Comparison of ENCODE assay signal across 8 mouse cellular contexts in the genomic region with DNA sequence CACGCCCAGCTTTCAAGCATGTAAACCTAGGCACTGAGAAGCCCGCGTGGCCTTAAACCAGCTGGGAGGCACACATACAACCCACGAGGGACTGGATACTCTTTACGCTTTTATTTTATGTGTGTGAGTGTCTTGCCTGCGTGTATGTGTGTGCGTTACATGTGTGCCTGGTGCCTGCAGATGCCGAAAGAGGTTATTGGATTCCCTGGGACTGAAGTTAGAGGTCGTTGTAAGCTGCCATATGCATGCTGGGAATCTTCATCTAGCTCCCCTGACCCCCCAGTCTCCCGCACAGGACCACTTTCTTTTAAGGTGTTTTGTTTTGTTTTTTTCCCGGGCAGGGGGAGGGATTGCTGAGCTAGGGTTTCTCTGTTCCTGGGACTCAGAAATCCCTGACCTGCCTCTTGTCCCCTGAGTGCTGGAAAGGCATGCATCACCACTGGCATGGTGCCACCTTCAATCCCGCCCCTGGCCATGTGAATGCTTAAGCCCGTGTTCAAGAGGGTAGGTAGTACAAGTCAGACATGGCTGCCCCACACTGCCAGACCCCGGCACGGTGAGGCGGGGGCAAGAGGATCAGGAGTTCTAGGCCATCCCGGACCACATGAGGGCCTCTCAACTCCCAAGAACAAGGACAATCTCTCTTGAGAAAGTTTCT. TPM values are rescaled to one million over a fixed set of nuclear protein-coding genes. Genes with fewer than 3 reads are reported as not detected.
A peak's percentile ranks its signal among the peaks of the same experiment; 100 is the strongest.
DNase-seq lines count a peak whose midpoint lies in the region; ATAC-seq and TF ChIP-seq lines count a peak whose summit lies in the region.

No protein-coding gene starts in this region.

- peak; percentile 83 for DNase-seq in 3T3-L1 (ENCODE audit: low read depth, low spot score)
- DNase-seq in adrenal gland, adult 18-20 months (ENCODE audit: low spot score in 2 of 2) = peak; percentile 44 to 57
- DNase-seq in gastrocnemius, adult 2 months = peak; percentile 65
- DNase-seq in intestine, embryonic 14.5 days (ENCODE audit: low spot score) = no peak
- peak; percentile 55 for DNase-seq in spleen, adult 12 weeks (ENCODE audit: low spot score)
- DNase-seq in thymus, postnatal 0 days (ENCODE audit: low spot score) = no peak
- no peak for DNase-seq in layer of hippocampus, adult 11-12 months (ENCODE audit: low spot score)

- WGBS in intestine, embryonic 14.5 days = 52% methylated on average over 17 of the region's 17 CpGs
- 36% methylated on average over 17 of the region's 17 CpGs for WGBS in liver, embryonic 16.5 days (ENCODE audit: insufficient replicate concordance)

- no peak for ATAC-seq in intestine, embryonic 14.5 days (replicated peaks; ENCODE audit: low FRiP score, low TSS enrichment, low read depth)
- ATAC-seq in liver, embryonic 16.5 days (ENCODE audit: low read depth) = no peak

- no peak for TF ChIP-seq CTCF in gastrocnemius, adult 2 months (IDR thresholded peaks at IDR 0.05)

- H3K4me1 ChIP-seq in intestine, embryonic 14.5 days (replicated peaks; ENCODE audit: control insufficient read depth, insufficient read depth, low read length) = peaks cover 11% of the 10 kb centered on the region
- H3K4me1 ChIP-seq in liver, embryonic 16.5 days (ENCODE audit: control insufficient read depth, low read depth, low read length) = peaks cover 36% of the 10 kb centered on the region

- H3K4me3 ChIP-seq in gastrocnemius, adult 2 months = peak overlapping the region; percentile 89
- peak overlapping the region; percentile 63 for H3K4me3 ChIP-seq in intestine, embryonic 14.5 days (ENCODE audit: low read depth, low read length)
- H3K4me3 ChIP-seq in liver, embryonic 16.5 days (ENCODE audit: low read depth, low read length) = peak overlapping the region; percentile 96

- intact Hi-C loops in gastrocnemius, adult 2 months (cut with DNase I) = no loop called here

- H3K27me3 ChIP-seq in intestine, embryonic 14.5 days (replicated peaks; ENCODE audit: control insufficient read depth, insufficient read depth, low read length) = no peaks in the 10 kb centered on the region
- no peaks in the 10 kb centered on the region for H3K27me3 ChIP-seq in liver, embryonic 16.5 days (ENCODE audit: control insufficient read depth, insufficient read depth, low read depth, low read length)

- no peak overlapping the region for H3K9ac ChIP-seq in intestine, embryonic 14.5 days (ENCODE audit: low read length)
- H3K9ac ChIP-seq in liver, embryonic 16.5 days (ENCODE audit: low read depth, low read length) = peak overlapping the region; percentile 98

- H3K9me3 ChIP-seq in intestine, embryonic 14.5 days (ENCODE audit: control insufficient read depth, low read length) = no peaks in the 10 kb centered on the region
- H3K9me3 ChIP-seq in liver, embryonic 16.5 days (replicated peaks; ENCODE audit: control insufficient read depth, low read length) = no peaks in the 10 kb centered on the region

- H3K4me2 ChIP-seq in intestine, embryonic 14.5 days (ENCODE audit: low read length) = peak overlapping the region; percentile 97
- H3K4me2 ChIP-seq in liver, embryonic 16.5 days (ENCODE audit: low read depth, low read length) = peak overlapping the region; percentile 84

- H3K27ac ChIP-seq in gastrocnemius, adult 2 months = peak overlapping the region; percentile 74
- no peak overlapping the region for H3K27ac ChIP-seq in intestine, embryonic 14.5 days (ENCODE audit: low read depth)
- H3K27ac ChIP-seq in liver, embryonic 16.5 days (ENCODE audit: low read length) = peak overlapping the region; percentile 99

- no peaks in the 10 kb centered on the region for H3K36me3 ChIP-seq in intestine, embryonic 14.5 days (ENCODE audit: control insufficient read depth, insufficient read depth, low read length)
- H3K36me3 ChIP-seq in liver, embryonic 16.5 days (ENCODE audit: control insufficient read depth, insufficient read depth) = peaks cover 39% of the 10 kb centered on the region

RNA-seq across cellular contexts. Expression of a gene that starts 2.7 kb away (rescaled TPM):
- total RNA-seq in adrenal gland, adult 18-20 months (2021) = 100 to 1,000 TPM in 1 of 2 experiments, 10 to 100 TPM in 1; 89.3 to 253 TPM
- 10 to 100 TPM; 11.0 to 14.6 TPM for total RNA-seq in gastrocnemius, adult 2 months (2021)
- 41.5 and 43.9 TPM in 2 replicates for polyA plus RNA-seq in intestine, embryonic 14.5 days (2014; fragmentation: Nextera tagmentation; extraction: Ambion mirVana)
- 101 and 119 TPM in 2 replicates for polyA plus RNA-seq in liver, embryonic 16.5 days (2015; fragmentation: Nextera tagmentation; extraction: Ambion mirVana)
- polyA plus RNA-seq in thymus, postnatal 0 days (2015; fragmentation: Nextera tagmentation; extraction: Ambion mirVana) = 77.9 and 80.3 TPM in 2 replicates

RNA-seq across cellular contexts. Expression of a gene that starts 31.8 kb away (rescaled TPM):
- 10 to 100 TPM; 67.7 to 69.3 TPM for total RNA-seq in adrenal gland, adult 18-20 months (2021)
- 10 to 100 TPM; 16.2 to 16.6 TPM for total RNA-seq in gastrocnemius, adult 2 months (2021)
- polyA plus RNA-seq in intestine, embryonic 14.5 days (2014; fragmentation: Nextera tagmentation; extraction: Ambion mirVana) = 107 and 111 TPM in 2 replicates
- polyA plus RNA-seq in liver, embryonic 16.5 days (2015; fragmentation: Nextera tagmentation; extraction: Ambion mirVana) = 27.4 and 29.8 TPM in 2 replicates
- 57.1 and 60.9 TPM in 2 replicates for polyA plus RNA-seq in thymus, postnatal 0 days (2015; fragmentation: Nextera tagmentation; extraction: Ambion mirVana)

RNA-seq across cellular contexts. Expression of a gene that starts 32.6 kb away (rescaled TPM):
- 10 to 100 TPM; 23.7 to 25.2 TPM for total RNA-seq in adrenal gland, adult 18-20 months (2021)
- 10 to 100 TPM; 51.2 to 58.3 TPM for total RNA-seq in gastrocnemius, adult 2 months (2021)
- 27.5 and 28.3 TPM in 2 replicates for polyA plus RNA-seq in intestine, embryonic 14.5 days (2014; fragmentation: Nextera tagmentation; extraction: Ambion mirVana)
- polyA plus RNA-seq in liver, embryonic 16.5 days (2015; fragmentation: Nextera tagmentation; extraction: Ambion mirVana) = 7.8 and 8.9 TPM in 2 replicates
- 17.1 and 18.8 TPM in 2 replicates for polyA plus RNA-seq in thymus, postnatal 0 days (2015; fragmentation: Nextera tagmentation; extraction: Ambion mirVana)

RNA-seq across cellular contexts. Expression of a gene that starts 45.7 kb away (rescaled TPM):
- total RNA-seq in adrenal gland, adult 18-20 months (2021) = 100 to 1,000 TPM; 120 to 146 TPM
- 10 to 100 TPM; 49.6 to 56.4 TPM for total RNA-seq in gastrocnemius, adult 2 months (2021)
- 255 and 270 TPM in 2 replicates for polyA plus RNA-seq in intestine, embryonic 14.5 days (2014; fragmentation: Nextera tagmentation; extraction: Ambion mirVana)
- 151 and 155 TPM in 2 replicates for polyA plus RNA-seq in liver, embryonic 16.5 days (2015; fragmentation: Nextera tagmentation; extraction: Ambion mirVana)
- 326 and 329 TPM in 2 replicates for polyA plus RNA-seq in thymus, postnatal 0 days (2015; fragmentation: Nextera tagmentation; extraction: Ambion mirVana)

RNA-seq across cellular contexts. Expression of a gene that starts 58.8 kb away (rescaled TPM):
- 10 to 100 TPM; 13.9 to 23.3 TPM for total RNA-seq in adrenal gland, adult 18-20 months (2021)
- total RNA-seq in gastrocnemius, adult 2 months (2021) = 1 to 10 TPM; 3.9 to 8.2 TPM
- polyA plus RNA-seq in intestine, embryonic 14.5 days (2014; fragmentation: Nextera tagmentation; extraction: Ambion mirVana) = 12.0 and 12.8 TPM in 2 replicates
- 2.8 and 3.6 TPM in 2 replicates for polyA plus RNA-seq in liver, embryonic 16.5 days (2015; fragmentation: Nextera tagmentation; extraction: Ambion mirVana)
- polyA plus RNA-seq in thymus, postnatal 0 days (2015; fragmentation: Nextera tagmentation; extraction: Ambion mirVana) = 70.6 and 80.0 TPM in 2 replicates

Comparison
In these comparisons a context has a peak if more than half of its experiments do, and no peak if none do; other contexts are left out.
1. DNase-seq: peak in 3T3-L1 (single experiment), adrenal gland, adult 18-20 months (2 of 2), gastrocnemius, adult 2 months (single experiment) and spleen, adult 12 weeks (single experiment); none in intestine, embryonic 14.5 days (single experiment), thymus, postnatal 0 days (single experiment) and layer of hippocampus, adult 11-12 months (single experiment).
2. Peak in every context shown above with its lines, with median percentiles within 50 percentile points of each other: H3K4me3 ChIP-seq.